Mouse (Mus musculus) left cerebral cortex, adult 18-20 months (tissue): ENCODE results near the gene Taf1b. TPM values are rescaled to one million over a fixed set of nuclear protein-coding genes. Genes with fewer than 3 reads are reported as not detected.

ENCODE experiments used
- DNase-seq, 2 experiments: peaks; one replicate each; pipeline ENCODE4 v3.0.0; 2021 to 2022; ENCODE audit warnings: low spot score in 2 of 2, mixed read lengths in 1 of 2
- total RNA-seq, 2 experiments: library from RNA; stranded (reverse); gene quantifications; 2 replicates each; pipeline ENCODE4 v1.2.3; 2021

Gene Taf1b
- total RNA-seq, 2 experiments from 2014 or later: 28.3 to 29.6 TPM

DNA sequence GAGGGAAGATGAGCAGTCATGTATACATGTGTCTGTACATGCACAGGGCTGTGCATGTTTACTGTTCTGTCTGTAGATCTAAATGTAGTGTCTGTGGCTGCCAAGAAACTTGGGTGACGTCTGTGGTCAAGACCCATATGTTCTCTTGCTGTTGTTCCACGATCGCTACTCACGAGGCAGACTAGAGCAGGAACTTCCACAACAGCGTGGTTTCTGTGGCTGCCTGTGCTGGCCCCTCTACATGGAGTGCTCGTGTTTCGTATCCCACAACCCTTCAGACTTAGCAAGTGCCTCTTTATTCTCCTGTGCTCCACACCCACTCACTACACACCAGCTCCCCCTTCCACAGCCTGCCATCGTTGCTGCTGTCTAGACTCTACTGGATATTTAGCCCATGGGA, 49.5 kb downstream of the Taf1b start:
- no peak for DNase-seq

DNA sequence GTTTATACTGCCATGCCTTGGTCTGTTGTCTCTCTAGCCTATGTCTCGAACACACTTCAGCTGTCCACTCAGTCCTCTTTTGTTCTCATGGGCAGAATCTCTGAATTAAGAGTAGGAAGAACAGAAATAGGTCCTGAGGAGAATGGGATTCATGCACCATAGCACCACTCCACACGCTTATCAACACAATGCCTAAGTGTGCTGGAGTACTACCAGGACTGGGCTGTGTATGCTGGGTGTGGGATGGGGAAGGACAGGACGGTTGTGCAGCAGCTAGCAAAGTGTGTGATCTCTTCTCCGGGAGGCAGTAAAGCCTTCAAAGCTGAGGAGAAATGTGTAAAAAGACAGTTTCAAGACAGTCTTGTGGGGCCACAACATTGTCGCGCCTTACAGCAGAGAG, 50.7 kb downstream of the Taf1b start:
- DNase-seq: no peak

DNA sequence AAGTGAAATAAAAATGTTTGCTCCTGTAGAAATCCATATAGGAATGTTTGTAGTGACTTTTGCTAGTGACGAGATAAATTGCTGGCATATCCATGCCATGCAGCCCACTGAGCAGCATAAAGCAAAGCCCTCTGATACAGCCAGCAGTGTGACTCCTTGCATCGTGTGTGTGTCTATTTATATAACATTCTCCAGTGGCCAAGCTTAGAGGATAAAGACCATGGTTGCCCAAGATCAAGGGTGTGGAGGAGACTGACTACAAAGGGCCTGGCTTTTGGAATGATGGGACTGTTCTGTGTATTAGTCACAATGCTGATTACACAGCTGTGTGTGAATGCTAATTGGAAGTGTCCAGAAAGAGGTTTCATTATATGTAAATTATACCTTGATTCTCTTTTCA, 54.4 kb downstream of the Taf1b start:
- no peak for DNase-seq

DNA sequence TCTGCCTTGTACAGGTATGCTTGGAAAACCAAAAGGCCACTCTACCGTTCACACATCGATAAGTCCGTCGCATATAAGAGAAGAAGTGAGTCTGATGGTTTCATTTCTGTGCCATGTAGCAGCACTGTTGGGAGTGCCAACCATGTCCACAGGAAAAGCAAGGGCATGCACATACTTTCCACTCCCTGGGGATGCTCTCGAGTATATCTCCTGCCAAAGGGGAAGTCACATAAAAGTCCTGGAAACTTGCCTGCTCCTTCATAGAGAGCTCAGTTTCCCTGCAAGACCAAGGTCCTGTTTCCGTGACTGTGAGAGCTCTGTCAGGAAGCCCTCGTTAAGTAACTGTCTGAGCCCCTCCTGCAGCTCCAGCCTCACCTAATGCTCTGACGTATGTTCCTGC, 57.8 kb downstream of the Taf1b start:
- no peak for DNase-seq

DNA sequence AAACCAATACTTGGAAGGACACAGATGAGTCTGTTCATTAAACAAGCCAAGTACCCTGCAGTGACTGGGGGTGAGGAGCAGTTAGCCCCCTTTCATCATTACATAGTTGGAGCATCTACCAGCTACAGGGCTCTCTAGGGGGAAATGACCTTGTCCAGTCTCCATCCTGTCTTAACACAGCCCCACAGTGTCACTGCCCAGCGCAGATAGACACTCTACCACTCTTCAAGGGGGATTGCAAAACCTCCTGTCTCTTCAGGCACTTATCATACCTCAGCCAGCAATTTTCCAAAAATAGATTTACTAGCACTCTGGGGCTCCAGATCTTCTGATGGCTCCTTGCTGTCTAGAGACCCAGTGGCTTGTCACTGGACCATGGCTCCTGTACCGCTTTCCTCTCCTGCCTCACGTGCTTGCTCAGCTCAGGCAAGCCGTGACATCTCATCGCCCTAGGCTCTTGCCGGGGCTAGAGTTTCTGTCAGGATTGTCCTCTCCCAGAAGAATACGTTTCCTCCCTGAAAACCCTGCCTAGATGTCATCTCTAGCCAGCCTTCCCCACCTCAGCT, 65.3 kb downstream of the Taf1b start:
- no peak for DNase-seq

DNA sequence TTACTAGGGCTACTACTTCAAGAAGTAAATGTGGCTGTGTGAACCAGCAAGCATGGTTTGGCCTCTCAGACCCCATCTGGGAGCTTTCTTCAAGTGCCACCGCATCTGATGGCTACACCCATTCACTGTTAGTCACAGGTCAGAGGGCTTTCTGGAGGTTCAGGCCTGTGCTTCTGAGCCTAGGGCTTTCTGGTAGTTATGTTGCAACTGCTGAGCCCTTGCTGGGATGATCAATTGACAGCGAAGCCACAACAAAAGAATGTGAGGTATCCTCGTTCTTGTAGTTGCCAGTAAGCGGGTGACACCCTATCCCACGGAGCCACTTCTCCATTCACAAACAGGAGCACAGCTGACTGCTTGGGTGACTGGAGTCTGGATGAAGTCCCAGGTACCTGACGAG, 67.2 kb downstream of the Taf1b start:
- no peak for DNase-seq

DNA sequence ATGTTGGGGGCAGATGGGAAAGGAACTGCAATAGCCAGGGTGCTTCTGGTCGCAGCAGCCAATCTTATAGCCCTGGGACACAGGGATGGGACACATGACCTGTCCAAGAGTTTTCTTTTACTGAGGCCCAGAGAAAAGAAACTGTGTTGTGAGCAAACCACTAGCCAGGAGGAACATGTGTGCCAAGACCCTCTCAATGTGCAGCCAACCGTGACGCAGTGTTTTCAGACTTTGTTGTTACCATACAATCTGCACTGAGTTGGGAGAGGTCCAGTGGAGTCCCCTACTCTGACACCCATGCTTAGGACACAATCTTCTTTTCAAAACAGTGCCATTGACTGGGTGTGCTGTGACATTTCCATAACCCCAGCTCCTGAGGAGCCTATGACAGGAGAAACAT, 69.4 kb downstream of the Taf1b start:
- DNase-seq: no peak

DNA sequence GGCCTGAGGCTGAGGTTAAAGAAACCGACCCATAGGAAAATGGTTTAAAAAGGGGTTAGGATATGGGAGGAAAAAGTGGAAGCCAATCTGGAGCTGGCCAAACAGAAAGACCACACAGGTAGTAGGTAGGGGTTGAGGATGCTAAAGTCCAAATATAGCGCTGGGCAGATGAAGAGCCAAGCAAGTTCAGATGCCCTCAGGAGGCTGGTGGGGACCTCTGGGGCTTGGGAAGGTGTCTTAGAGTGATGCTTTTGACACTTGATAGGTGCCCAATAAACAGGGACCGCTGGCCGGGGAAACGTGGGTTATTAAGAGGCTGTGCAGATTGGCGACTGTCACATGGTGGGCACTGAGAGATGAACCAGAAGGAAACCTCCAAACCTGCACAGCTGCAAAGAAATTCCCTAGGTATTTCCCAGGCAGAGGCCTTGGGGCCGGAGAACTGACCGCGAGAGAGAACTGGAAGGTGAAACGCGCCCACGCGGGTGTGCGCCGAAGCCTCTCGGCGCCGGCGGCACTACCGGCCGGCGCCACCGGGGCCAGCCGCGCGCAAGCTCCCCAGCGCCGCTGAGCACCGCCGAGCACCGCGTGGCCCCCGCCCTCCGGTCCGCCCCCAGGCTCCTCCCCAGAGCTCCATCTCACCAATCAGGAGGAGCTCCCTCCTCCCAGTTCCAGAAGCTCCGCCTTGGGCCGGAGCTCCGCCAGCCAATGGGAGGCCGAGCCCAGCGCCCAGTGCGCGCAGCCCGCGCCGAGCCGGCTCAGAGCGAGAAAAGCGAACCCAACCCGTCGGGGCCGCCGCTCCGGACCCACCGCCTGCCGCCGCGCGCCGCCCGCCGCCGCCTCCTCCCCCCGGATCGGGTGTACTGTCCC, 73.6 kb downstream of the Taf1b start, which contains the start of gene Grhl1:
TSS of gene Grhl1 (plus strand) at position 761 of the 870 bp plus-strand sequence.
- peak; percentile 91 to 94 for DNase-seq

DNA sequence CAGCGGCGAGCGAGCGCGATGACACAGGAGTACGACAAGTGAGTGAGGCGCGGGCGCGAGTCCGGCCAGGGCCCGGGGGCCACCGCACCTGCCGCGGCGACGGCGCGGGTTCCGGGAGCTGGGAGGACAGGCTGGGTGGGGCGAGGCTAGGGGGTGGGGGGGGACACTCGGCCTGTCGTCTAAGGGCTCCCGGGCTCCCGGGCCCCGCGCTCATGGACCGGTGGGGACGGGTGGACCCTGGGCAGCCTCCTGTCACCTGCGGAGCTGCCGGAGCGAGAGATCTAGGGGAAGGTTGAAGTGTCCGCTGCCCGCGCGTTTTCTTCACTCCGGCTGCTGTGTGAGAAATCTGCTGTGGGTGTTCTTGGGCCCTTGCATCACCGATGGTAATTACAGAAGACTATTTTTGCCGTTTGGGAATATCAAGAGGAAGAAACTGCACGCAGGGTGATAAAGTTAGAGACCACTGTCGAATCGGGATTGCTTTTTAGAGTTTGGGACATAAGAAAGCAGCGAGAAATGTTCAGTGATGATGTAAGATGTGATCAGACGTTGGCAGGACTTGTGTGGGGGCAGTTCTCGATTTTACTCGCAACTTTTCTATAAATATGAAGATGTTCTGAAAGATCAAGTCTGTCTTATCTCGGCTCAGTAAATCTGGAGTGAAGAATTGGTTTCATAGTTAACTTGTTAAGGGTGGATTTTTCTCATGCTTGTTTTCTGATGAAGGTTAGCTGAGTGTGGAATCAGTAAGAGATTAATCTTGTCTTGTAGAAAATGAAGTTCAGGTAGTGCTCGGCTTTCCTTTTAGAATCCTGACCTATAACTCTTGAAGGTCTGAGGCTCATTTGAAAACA, 74.5 kb downstream of the Taf1b start:
- peak; percentile 10 to 21 for DNase-seq

DNA sequence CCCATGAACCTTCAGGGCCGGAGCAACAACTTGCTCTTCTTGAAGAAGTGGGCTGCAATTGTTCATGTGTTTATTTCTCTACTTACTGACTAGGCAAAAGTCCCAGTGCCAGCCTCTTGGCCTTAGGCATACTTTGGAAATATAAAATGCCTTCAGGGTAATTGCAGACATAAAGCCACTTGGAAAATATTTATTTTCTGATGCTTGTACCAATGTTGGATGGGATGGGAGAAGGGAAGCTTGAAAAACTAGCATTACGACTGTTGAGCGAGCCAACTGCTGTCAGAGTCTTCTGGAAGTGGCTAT, 75.1 kb downstream of the Taf1b start:
- no peak for DNase-seq

DNA sequence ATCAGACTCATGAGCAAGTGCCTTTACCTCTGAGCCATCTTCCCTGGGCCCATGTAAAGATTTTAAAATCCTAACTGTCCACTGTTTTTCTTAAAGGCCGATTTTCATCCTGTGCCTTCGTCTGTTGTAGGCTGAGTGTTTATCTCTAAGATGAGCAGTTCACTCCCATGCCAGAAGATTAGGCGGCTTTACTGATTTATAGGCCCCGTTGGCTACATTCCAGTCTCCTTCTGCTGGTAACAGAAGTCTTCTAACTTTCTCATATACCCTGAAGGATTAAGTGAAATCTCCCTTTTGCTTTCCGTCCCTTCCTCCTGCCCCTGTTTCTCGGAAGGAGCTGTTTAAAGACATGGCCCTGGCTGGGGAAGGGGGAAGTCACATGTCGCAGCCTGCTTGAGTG, 76.7 kb downstream of the Taf1b start:
- no peak for DNase-seq

DNA sequence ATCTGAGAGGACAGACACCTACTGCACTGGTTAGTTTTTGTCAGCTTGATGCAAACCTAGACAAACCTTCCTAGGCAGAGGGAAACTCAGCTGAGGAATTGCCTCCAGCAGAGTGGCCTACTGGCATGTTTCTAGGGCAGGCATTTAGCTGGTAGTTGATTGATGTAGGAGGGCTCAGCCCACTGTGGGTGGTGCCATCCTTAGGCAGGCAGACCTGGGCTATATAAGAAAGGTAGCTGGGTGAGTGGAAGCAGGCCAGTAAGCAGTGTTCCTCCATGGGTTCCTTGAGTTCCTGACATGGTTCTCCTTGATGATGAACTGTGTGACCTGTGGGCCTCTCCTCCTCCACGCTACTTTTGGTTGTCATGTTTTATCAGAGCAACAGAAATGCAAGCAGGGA, 82.3 kb downstream of the Taf1b start:
- no peak for DNase-seq

DNA sequence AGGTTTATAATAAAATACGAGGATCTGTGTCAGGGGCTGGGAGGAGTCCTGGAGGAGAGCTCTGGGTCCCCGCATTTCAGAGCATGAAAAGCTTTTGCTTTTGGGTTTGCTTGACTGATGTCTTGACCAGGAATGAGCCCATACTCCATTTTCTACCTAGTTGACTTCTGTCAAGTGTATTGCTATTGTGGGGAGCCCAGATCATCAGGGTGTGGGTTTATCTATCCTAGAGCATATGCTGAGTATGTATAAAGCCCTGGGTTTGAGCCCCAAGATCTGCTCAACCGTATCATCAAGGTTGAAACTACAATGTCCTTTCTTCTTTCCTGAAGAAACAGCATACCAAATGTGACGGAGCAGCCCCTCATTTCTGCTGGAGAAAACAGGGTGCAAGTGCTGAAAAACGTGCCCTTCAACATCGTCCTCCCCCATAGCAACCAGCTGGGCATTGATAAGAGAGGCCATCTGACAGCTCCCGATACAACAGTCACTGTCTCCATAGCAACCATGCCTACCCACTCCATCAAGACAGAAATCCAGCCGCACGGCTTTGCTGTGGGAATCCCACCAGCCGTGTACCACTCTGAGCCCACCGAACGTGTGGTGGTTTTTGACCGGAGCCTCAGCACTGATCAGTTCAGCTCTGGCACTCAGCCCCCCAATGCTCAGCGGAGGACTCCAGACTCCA, 83.0 kb downstream of the Taf1b start:
- peak in 1 of 2 experiments; percentile 26 for DNase-seq

DNA sequence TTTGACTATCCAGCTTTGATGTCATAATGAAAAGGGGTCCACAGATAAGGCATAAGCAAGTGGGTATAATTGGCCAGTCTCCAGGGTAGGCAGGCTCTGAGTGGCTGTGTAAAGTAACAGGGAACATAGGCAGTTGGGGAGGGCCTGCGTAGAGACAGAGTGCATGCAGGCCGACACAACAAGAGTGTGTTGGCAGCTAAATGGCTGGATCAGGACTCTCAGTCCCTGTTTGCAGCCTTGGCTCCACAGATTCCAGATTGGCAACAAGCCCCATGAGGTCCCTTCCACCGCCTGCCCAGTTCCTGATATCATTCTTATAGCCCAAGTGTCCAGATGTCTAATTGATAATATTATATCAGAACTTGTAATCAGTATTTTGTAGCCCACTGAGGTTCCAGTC, 85.5 kb downstream of the Taf1b start:
- no peak for DNase-seq

DNA sequence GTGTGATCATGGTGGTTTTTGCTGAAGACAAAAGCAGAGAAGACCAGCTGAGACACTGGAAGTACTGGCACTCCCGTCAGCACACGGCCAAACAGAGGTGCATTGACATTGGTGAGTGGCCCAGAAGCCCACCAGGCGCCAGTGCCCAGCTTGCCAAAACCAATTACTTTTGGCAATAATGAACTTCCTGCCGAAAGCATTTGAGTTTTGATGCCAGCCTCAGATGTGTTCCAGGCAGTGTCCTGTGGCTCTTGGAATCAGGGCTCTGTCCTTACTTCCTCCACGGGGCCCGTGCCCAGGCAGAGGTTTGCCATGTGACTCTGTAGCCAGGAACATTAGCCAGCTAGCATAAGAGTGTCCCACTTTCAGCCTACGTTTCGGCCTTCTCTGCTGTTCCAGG, 86.7 kb downstream of the Taf1b start:
- peak in 1 of 2 experiments; percentile 37 for DNase-seq

DNA sequence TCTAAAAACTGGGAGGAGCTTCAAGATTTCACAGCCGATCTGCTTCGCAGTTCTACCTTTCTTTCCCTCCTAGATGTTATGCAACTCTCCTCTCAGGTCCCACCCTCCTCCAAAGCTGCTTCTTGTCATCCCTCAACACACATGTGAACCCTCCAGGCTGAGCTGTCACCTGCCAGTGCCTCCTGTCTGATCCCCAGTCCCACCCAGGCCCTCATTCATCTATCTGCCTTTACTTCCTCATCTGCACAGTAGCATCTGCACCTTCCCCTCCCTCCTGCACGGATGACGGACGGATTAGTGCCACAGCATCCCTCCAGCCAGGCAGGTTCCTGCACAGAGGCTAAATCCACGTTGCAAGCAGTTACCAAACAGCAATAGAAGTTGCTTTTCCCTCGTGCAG, 88.0 kb downstream of the Taf1b start:
- DNase-seq: no peak

DNA sequence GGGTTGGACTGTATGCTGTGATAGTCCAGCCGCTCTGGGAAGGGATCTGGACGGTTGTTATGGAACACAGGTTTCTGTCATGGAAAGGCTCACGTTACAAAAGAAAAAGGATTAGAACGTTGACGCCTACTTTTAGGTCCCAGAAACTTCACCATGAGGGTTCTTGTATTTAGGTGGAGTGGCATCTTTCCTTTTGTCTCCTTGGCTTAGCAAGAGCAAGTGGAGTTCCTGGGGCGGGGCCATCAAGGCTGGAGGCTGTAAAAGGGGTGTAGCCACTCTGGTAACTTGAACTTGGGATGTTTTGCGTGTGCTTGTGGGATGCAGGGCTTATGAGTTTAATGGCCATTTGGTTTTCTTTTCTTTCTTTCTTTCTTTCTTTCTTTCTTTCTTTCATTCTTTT, 92.2 kb downstream of the Taf1b start:
- no peak for DNase-seq

DNA sequence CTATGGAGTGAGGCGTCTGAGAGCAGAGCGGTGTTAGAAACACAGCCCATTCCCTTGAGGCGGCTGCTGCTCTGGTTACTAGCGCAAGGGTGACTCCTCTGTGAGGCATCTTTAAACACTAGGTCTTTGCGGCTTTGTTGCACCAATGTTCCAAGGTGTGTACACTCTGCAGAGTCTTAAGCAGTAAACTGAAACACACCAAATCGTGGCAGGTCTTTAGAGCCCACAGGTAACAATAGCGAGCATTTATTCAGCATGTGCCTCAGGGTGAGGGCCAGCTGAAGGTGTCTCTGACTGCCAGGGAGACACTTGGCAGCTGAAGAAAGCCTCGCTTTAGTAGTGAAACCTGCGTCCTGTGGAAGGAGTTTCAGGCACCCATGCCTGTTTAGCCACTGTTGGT, 93.9 kb downstream of the Taf1b start:
- DNase-seq: no peak

DNA sequence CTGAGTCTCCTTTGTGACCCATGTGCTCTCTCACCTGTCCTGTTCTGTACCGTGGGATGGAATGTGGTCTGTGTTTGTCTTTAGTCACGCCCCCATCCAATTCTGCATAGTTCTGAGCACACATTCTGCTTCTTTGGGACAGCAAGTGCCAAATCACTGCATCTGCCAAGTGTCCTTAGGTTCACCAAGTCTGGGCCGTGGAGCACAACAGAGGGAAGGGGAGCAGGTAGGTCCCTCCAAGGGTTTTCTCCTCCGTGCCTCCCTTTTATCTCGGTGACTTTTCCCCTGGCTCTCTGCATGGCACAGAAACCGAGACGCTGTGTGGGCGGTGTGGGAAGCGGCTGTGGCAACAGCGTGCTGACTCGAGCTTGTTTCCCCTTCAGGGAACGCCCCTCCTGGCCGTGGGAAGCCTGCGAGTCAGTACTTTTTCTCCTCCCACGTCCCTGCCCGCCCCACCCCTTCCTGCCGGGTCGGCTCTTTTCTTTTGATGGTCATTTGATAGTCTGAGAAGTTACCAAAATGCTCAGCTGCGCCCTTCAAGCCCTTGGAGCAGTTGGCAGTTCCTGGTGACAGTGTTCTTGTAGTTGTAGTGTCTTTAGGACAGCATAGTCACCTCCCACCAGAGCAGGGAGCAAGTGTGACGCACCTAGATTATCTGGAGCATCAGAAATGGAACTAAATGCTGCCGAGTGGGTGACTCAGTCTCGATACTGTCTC, 95.0 kb downstream of the Taf1b start:
- peak; percentile 66 to 76 for DNase-seq

DNA sequence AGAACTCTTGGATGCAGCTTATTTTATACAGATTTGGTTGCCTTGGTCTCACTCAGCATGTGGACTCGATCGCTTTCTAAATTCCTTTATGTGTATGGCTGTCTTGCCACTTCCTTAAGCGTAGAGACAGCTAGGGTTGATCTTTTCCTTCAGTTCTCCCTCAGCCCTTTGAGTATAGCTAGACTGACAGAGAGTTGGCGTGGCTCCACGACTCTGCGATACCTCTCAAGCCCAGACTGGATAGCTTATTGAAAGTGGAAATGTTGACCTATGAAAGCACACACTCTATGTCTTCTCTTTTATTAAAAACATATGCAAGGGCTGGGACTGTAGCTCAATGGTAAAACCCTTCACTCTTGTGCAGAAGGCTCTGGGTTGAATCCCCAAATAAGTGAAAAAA, 99.2 kb downstream of the Taf1b start:
- no peak for DNase-seq

DNA sequence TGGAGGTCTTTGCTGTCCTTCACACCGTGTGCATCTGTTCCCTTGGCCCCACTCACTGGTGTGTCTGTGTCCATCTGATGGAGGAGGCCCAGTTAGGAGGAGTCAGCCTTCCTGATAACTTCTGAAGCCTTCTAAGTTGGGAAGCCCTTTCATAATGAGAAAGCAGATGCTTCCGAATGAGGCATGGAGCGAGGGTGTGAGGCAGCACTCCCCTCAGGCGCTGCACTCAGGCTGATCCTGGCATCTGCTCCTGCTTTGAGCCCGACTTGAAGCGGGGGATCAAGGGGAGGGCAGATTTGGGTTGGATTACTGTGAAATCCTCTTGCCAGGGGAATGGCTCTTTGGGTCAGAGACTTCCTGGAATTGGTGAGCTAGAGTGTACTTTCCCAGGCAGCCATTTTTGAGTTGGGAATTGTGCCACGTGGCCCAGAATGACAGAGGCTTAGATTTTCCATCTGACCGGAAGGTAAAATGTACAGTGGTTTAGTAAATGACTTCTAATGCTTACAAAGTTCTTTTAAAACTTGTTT, 101.3 kb downstream of the Taf1b start:
- no peak for DNase-seq
